Mouse (Mus musculus) lung, postnatal 0 days (tissue): ENCODE measurements around the gene Gm10999. TPM values are rescaled to one million over a fixed set of nuclear protein-coding genes. Genes with fewer than 3 reads are reported as not detected.
"Not testable (repeated sequence)": the region's sequence is repeated elsewhere in the genome, so short reads cannot be mapped to it uniquely, and the experiment has no call there.

Experiments
- ATAC-seq: fragments of 200-750 bp; cut with Nextera tagmentation; 2 replicates; pipeline ENCODE4 v1.8.0; 2017; ENCODE audit warnings: moderate library complexity
- DNase-seq: peaks from one replicate; pipeline ENCODE4 v3.0.0-alpha.2; 2016; ENCODE audit warnings: low spot score
- H3K27ac ChIP-seq: fragments of 300-500 bp; sonication (generic); 2 replicates; pipeline ENCODE4 v1.5.1; 2014; ENCODE audit warnings: antibody characterized with exemption, mild to moderate bottlenecking, low read length, mixed read lengths
- H3K27me3 ChIP-seq: fragments of 300-500 bp; sonication (generic); replicated peaks from 2 replicates; pipeline ENCODE4 v1.6.1; 2014; ENCODE audit warnings: low read length, mixed read lengths; ENCODE audit not compliant: insufficient read depth
- H3K36me3 ChIP-seq: fragments of 300-500 bp; sonication (generic); 2 replicates; pipeline ENCODE4 v1.6.1; 2014; ENCODE audit warnings: low read length, mixed read lengths; ENCODE audit not compliant: insufficient read depth
- H3K4me1 ChIP-seq: fragments of 300-500 bp; sonication (generic); 2 replicates; pipeline ENCODE4 v1.6.1; 2014; ENCODE audit warnings: antibody characterized with exemption, low read depth, low read length, mixed read lengths; ENCODE audit not compliant: insufficient read depth
- H3K4me2 ChIP-seq: fragments of 300-500 bp; sonication (generic); replicated peaks from 2 replicates; pipeline ENCODE4 v1.6.1; 2014; ENCODE audit warnings: low read depth, mild to moderate bottlenecking, low read length, moderate library complexity, mixed read lengths
- H3K4me3 ChIP-seq: fragments of 300-500 bp; sonication (generic); 2 replicates; pipeline ENCODE4 v1.5.1; 2014; ENCODE audit warnings: low read depth, low read length
- H3K9ac ChIP-seq: fragments of 300-500 bp; sonication (generic); replicated peaks from 2 replicates; pipeline ENCODE4 v1.6.1; 2014; ENCODE audit warnings: low read depth, mild to moderate bottlenecking
- H3K9me3 ChIP-seq: fragments of 300-500 bp; sonication (generic); 2 replicates; pipeline ENCODE4 v1.6.1; 2016; ENCODE audit warnings: low read length, mixed read lengths
- CTCF ChIP-seq: IDR thresholded peaks from 2 replicates; pipeline ENCODE4 v1.5.1; 2016; ENCODE audit warnings: antibody characterized with exemption, mild to moderate bottlenecking
- EP300 ChIP-seq: IDR thresholded peaks from 2 replicates; pipeline ENCODE4 v1.6.1; 2016; ENCODE audit warnings: antibody characterized with exemption, mild to moderate bottlenecking, control low read depth
- WGBS: fragments of 180-500 bp; shearing (Covaris S2); extraction: QIAGEN DNeasy Blood & Tissue Kit; methylation state at CpG from one replicate; pipeline ENCODE4 v1.1.7; 2014; 5-methylcytosine and 5-hydroxymethylcytosine counted together
- polyA plus RNA-seq: library from polyadenylated mRNA; unstranded; fragments of >200 nt; fragmentation: Nextera tagmentation; extraction: Ambion mirVana; gene quantifications from 2 replicates; pipeline ENCODE4 v1.2.1, GENCODE M21; 2015

The Gm10999 gene
- not detected in 2 replicates for polyA plus RNA-seq

DNA sequence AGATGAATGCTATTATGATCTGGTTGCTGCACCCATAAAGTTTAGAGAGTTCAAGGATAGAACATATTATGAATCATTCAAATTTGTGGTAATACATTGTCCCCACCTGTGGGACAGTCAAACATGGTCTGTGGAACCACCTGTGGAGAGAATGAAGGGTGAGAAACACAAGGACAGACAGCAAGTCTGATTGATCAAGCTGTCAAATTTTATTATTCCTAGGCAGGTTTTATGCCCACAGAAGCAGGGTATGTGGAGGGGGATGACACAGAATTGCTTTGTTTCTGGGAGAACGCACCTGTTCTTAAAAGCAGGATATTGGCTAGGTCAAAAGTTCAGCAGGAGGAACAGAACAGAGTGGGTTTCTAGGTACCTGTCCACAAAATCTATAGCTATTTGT lies at the start of gene Gm10999:
Gene Gm10999 (minus strand): TSS at position 101 of the 400 bp plus-strand sequence.
- no peak within 1 kb of the TSS for H3K27ac ChIP-seq
- ATAC-seq = no peak

DNA sequence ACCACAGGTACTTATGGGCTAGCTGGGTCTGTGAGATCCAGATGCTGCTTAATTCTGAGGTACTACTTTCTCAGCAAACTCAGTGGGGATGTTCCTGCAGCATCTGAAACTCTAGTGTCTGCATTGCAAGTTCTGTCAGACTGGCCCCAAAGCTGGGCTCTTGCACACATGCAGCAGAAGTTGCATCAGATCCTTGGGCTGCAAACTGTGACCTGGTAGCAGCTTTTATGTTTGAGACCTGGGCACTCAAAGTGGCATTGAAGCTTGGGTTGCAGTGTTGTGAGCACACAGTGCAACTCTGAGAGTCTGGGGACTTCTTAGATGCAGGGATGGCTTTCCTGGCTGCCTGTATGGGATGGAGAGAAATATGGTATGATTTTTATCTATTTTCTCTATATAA lies 2.0 kb upstream of the Gm10999 start:
- no peak for TF ChIP-seq CTCF
- TF ChIP-seq EP300 = no peak
- Histone ChIP-seq H3K9me3 (no peaks in the 10 kb centered on the region), H3K36me3 (no peaks in the 10 kb centered on the region), H3K27ac (no peak overlapping the region), H3K4me2 (no peak overlapping the region), H3K4me1 (no peaks in the 10 kb centered on the region), H3K4me3 (no peak overlapping the region), H3K27me3 (no peaks in the 10 kb centered on the region), H3K9ac (no peak overlapping the region)
- DNase-seq (no peak), ATAC-seq (no peak)

More for the DNA sequence above, at the start of gene Gm10999:
- H3K4me3 ChIP-seq = no peak within 1 kb of the TSS
- H3K9ac ChIP-seq = no peak within 1 kb of the TSS
- WGBS = 62% methylated on average over 1 of the region's 1 CpGs
- no peaks in the 10 kb centered on the region for H3K9me3 ChIP-seq
- no peak within 1 kb of the TSS for H3K4me2 ChIP-seq
- no peak for DNase-seq
- no peaks in the 10 kb centered on the region for H3K36me3 ChIP-seq
- no peaks in the 10 kb centered on the region for H3K4me1 ChIP-seq
- TF ChIP-seq CTCF (no peak), EP300 (no peak)
- H3K27me3 ChIP-seq = no peaks in the 10 kb centered on the region

DNA sequence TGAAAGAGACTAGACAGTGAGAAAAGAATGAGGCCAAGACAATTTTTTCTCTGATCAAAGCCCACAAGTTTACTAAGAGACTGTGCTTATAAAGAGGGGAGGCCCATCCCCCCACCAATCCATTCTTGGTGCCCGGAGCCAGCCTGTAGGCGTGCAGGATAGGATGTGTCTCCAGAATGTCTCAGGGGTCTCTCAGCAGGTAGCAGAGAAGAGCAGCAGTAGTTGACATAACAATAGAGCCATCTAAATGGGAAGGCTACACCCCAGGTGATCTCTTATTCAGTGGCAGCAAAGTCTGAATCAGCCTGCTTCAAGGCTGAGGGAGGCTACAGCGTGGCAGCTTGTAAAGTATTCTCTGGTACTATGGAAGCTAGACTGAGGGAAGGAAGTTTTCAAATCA lies 15.7 kb downstream of the Gm10999 start:
- not testable (repeated sequence) for H3K9me3 ChIP-seq

More for the DNA sequence above, 15.7 kb downstream of the Gm10999 start:
- ATAC-seq, H3K27me3 ChIP-seq, H3K4me3 ChIP-seq, H3K4me2 ChIP-seq, H3K36me3 ChIP-seq, H3K4me1 ChIP-seq, H3K9ac ChIP-seq, DNase-seq, H3K27ac ChIP-seq: not testable (repeated sequence)
- WGBS = 61% methylated on average over 3 of the region's 3 CpGs

Other genes with a start within 250 kb of the Gm10999 start
- gene Ccdc7a, start 66.1 kb downstream of the Gm10999 start, polyA plus RNA-seq = not detected in 2 replicates
- not detected in 2 replicates for gene Ccdc7b, start 64.5 kb downstream of the Gm10999 start, polyA plus RNA-seq
- 20.6 and 21.8 TPM in 2 replicates for gene 2610044O15Rik8, start 102.7 kb upstream of the Gm10999 start, polyA plus RNA-seq